Mouse (Mus musculus): ENCODE measurements at regions not wholly inside any gene's neighbourhood (a gene's known extent, or its start where the extent isn't known, plus 50 kb on each side); places are given as distances from the start of the nearest gene placed in this dataset.

DNA sequence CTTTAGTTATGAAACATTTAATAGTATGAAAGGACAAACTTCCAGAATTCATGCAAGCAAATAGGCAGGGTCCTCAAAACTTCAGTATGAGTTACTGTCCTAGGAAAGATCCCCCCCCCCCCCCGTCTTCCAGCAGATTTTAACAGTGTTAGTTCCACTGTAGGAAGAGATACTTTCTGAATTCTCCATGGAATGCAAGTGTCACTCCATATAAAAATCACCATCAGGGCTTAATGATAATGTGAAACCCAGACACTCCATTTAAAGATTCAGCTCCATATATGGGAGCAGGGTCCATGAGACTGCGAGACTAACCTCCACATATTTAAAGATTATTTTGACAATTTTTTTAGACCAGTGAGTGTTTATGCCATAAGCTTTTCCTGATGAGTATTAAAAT, 282.1 kb downstream of the Gm10283 start:
- Histone ChIP-seq H3K4me2 (no peak overlapping the region), H3K27ac (no peak overlapping the region), H3K4me3 (no peak overlapping the region), H3K9me3 (no peaks in the 10 kb centered on the region), H3K36me3 (replicated peaks) (no peaks in the 10 kb centered on the region), H3K27me3 (replicated peaks) (no peaks in the 10 kb centered on the region), H3K9ac (no peak overlapping the region), H3K4me1 (no peaks in the 10 kb centered on the region)
- WGBS: 70% methylated on average over 2 of the region's 2 CpGs
- ATAC-seq (replicated peaks): no peak

DNA sequence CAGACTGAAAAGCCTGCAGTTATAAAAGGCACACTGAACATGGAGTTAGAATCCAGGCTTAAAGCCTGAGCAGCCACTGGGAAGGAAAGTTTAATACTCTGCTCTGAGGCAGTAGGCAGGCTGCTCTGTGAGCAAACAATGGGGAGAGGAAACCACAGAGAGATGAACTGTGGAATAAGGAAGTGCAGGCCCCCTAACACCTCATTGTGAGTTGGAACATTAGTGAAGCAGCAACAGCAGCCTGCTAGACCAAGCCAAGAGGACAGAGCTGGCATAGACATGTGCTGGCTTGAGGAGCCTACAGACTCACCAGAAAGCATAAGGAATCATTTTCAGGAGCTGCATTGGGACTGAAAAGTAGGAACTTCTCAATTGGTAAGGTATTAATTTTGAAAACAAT, 307.4 kb downstream of the Gm10283 start:
- no peak overlapping the region for H3K4me3 ChIP-seq
- no peaks in the 10 kb centered on the region for H3K4me1 ChIP-seq
- no peak overlapping the region for H3K9ac ChIP-seq
- H3K4me2 ChIP-seq: no peak overlapping the region
- no peaks in the 10 kb centered on the region for H3K36me3 ChIP-seq (replicated peaks)
- no peak for ATAC-seq (replicated peaks)
- no peaks in the 10 kb centered on the region for H3K9me3 ChIP-seq
- no peak overlapping the region for H3K27ac ChIP-seq
- no peaks in the 10 kb centered on the region for H3K27me3 ChIP-seq (replicated peaks)

GRCm38 (mm10) chr8:60167716-60168272, 335.2 kb downstream of the Gm10283 start:
- no peak overlapping the region for H3K9ac ChIP-seq
- peak; percentile 75 for ATAC-seq (replicated peaks)
- no peak overlapping the region for H3K27ac ChIP-seq
- H3K27me3 ChIP-seq (replicated peaks): no peaks in the 10 kb centered on the region
- WGBS: 19% methylated on average over 5 of the region's 5 CpGs
- no peaks in the 10 kb centered on the region for H3K36me3 ChIP-seq (replicated peaks)
- H3K4me1 ChIP-seq: no peaks in the 10 kb centered on the region; the same call in 1 of the 2 replicates
- no peaks in the 10 kb centered on the region for H3K9me3 ChIP-seq
- no peak overlapping the region for H3K4me2 ChIP-seq
- no peak overlapping the region for H3K4me3 ChIP-seq
